Mouse (Mus musculus) heart, postnatal 25 days (tissue): Measurements from ENCODE around the gene Depdc7. TPM values are rescaled to one million over a fixed set of nuclear protein-coding genes. Genes with fewer than 3 reads are reported as not detected.

Source experiments
- DNase-seq: peaks from one replicate; pipeline ENCODE4 v3.0.0; 2022; ENCODE audit warnings: low spot score
- intact Hi-C: fragments of 180-260 bp; cut with DNase I; formaldehyde crosslinking; loops from one replicate; pipeline ENCODE4 v1.15.1; 2025
- total RNA-seq, 2 experiments: library from RNA; stranded (reverse); gene quantifications; 2 replicates each; pipeline ENCODE4 v1.2.3; 2021

Gene Depdc7
- total RNA-seq, 2 experiments from 2014 or later = 0.89 to 0.99 TPM

DNA sequence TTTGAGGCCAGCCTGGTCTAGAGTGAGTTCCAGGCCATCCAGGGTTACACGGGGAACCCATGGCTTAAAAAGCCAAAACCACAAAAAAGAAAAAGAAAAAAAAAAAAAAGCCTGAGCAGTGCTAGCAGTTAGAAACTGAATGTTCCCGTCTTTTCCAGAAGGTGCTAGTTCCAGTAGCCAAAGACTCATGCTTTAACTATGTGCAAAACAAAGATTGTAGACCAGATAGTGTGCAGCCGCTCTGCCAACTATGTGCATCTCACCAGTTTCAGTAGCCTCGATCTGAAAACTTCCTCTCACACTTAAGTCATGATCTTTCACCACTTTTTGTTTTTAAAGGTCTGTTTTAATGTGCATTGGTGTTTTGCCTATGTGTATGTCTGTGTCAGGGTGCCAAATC, 24.9 kb downstream of the Depdc7 start:
- intact Hi-C loops = no loop called here
- DNase-seq = no peak

DNA sequence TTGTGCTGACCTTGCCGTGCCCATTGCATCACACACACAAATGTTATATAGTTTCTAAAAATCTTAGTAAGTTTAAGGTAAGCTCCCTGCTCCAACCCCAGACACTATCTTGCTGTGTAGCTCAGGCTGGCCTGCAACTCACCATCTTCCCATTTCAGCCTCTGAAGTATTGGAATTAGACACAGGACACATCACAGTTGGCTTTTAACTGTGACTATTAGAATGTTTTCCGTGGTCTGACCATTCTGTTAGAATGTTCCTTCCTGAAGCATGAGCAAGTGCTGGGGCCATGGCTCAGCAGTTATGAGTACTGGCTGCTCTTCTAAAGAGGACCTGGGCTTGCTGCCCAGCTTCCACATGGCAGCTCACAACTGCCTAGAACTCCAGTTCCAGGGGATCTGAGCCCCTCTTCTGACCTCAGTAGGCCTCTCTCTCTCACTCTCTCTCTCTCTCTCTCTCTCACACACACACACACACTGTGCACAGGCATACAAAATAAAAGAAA, 25.4 kb downstream of the Depdc7 start:
- intact Hi-C loops = no loop called here
- no peak for DNase-seq

DNA sequence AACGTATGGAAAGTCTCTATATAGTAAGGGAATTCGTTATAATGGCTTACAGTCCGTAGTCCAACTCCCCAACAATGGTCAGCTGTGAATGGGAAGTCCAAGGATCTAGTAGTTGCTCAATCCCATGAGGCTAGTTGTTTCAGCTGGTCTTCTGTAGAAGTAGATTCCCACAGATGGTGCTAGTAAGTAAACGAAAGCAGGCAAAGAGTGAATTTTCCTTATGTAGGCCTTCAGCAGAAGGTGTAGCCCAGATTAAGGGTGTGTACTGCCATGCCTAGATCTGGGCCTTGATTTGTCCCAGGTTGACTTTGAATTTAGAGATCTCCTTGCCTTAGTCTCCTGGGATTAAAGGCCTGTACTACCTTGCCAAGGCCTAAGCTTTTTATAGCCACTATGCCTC, 26.4 kb downstream of the Depdc7 start, which contains the start of gene Pin1rt1:
TSS of gene Pin1rt1 (minus strand) at position 101 of the 400 bp plus-strand sequence.
- intact Hi-C loops = no loop called here
- DNase-seq = no peak

DNA sequence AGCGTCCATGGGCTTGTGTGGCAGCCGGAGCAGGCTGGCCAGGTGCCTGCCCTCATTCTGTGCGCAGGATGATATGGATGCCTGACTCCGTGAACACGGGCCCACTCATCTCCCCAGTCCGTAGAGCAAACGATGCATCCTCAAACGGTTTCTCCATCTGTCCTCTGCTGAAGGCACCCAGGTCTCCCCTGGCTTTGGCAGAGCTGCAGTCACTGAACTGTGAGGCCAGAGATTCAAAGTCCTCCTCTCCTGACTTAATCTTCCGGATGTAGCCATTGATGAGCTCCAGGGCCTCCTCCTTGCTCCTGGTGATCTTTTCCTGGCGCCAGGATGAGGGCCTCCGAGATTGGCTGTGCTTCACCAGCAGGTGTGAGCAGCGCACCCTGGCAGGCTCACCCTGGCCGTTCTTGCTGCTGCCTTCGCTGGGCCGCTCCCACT, 28.4 kb downstream of the Depdc7 start:
- no peak for DNase-seq
- intact Hi-C loops = no loop called here

DNA sequence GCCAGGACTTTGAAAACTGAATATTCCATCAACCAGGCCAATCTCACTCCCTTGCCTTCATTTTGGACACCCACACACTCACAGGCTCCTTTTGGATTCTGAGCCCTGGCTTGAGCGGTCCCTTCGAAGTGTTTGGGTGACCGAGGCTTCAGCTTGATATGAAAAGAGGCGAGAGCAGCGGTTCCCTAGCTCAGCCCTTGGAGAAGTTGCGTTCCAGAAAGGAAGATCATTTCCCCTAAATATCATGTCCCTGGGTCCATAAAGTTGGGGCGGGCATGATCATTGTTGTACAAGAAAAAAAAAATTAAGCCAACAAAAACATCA, 30.2 kb downstream of the Depdc7 start:
- intact Hi-C loops = no loop called here
- DNase-seq = no peak

DNA sequence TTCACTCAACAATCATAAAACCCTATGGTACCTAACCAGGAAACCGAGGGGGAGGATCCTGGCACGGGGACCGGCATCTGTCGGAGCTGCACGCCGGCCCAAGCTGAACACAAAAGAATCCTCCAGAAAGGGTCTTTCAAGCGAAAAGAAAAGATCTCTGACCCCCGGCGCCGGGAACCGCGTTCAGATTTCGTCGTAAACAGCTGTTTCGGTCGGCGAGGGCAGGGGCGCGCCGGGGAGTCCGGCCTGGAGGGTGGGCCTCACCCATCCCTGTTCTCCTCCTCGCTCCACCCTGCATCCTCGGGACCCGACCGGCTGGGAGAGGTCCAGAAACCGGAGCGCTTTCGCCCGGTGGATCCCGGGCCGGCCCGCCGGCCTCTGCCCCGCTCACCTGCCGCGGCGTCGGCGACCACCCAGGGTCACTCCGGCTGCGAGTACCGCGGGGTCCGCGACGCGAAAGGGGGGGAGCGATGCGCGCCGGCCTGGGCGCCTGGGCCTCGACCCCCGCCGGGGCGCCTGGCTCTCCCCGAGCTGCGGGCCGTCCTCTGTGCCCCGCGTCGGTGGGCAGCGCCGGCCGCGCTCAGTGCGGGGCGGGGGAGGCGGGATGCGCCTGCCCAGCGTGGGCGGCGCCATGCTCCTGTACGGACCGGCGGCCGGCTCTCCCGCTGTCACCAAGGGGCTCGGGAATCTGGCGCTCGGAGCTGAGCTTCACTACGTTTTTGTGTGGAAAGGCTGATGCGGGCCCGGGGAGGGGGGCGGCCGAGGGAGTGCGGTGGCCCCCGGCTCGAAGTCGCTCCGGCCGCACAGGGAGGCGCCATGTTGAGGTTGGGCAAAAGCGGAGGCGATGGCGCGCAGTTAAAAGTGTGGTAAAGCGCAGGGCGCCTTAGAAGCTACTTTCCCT, 30.8 kb downstream of the Depdc7 start, which contains the start of gene Tcp11l1:
TSS of gene Tcp11l1 (minus strand) at position 585 of the 901 bp plus-strand sequence.
- DNase-seq = peak; percentile 36
- intact Hi-C loops = no loop called here

DNA sequence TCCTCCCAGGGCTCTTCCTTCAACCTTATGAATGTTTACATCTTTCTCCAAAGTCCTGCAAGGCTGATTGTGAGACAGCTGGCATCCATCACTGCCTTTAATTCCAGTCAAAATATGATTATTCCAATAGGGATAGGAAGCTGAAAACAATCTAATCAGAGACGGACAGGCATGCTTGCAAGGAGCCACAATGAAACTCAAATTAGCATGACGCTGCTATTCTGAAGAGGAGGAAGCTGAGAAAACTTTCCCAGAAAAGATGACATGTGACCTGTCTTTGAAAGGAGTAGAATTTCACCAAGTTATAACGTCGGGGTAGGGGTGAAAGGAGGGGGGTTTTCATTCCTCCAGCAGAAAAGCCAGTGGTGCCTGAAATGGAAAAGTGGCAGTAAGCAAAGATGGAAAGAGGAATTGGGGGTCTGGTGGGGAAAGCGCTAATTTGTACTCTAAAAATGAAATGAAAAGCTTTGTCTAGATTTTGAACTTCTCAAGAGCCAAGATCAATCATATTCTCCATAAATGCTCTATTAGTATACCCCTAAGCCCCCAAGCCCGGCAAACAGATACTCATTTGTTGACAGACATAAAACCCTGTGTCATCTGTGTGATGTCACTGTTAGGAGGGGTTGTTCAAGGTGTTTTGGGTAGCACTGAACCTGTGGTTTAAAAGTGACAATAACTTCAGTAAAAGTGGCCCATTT, 31.9 kb downstream of the Depdc7 start:
- intact Hi-C loops = no loop called here
- no peak for DNase-seq

DNA sequence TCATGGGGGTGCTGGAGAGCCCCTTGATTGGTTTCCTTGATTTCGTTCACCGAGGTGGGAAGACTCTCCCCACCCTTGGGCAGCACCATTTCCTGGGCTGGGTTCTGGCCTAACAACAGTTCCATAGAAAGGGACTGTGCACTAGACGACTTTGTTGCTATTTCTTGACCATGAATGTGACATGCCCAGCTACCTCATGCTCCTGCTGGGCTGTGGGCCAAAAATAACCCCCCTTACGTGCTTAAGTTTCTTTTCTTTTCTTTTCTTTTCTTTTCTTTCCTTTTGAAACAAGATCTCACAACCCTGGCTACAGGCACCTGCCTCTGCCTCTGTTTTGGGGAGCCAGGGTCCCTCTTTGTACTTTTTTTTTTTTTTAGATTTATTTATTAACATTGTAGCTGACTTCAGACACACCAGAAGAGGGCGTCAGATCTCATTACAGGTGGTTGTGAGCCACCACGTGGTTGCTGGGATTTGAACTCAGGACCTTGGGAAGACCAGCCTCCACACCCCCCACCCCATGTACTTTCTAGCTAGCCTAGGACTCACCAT, 32.8 kb downstream of the Depdc7 start:
- intact Hi-C loops = no loop called here
- DNase-seq = no peak

DNA sequence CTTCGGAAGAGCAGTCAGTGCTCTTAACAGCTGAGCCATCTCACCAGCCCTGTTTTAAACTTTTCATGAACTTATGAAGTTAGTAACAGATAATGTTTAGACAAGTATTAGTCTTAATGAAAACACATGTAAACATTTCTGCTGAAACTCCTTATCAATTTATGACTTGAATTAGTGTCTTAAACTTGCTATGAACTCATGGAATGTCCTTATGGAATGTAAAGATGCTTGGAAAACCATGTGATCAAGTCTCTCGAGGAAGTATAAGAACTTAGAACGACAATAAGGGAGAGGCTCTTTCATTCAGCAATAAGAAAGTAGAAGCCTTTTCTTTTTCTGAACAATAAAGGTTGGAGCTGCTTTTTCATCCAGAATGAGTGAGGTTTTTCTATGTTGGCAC, 38.3 kb downstream of the Depdc7 start:
- intact Hi-C loops = no loop called here

DNA sequence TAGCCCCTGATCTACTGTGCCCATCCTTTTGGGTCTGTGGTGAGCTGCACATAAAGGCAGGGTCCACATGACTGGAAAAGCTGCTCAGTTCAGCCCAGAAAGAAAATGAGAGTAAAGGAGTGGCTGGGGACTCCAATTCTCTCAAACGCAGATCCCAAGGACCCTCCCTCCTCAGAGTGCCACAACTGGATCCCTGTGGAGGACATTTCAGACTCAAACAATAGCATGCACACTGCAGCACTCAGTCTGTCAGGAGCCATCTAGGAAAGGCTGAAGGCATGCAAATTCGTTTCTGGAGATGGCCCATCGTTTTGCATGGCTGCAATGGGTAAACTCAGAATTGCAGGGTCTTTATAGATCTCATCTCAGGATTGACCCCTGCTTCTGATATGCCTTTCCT, 39.5 kb downstream of the Depdc7 start:
- intact Hi-C loops = no loop called here
- no peak for DNase-seq

More for the DNA sequence above, 38.3 kb downstream of the Depdc7 start:
- DNase-seq = no peak

DNA sequence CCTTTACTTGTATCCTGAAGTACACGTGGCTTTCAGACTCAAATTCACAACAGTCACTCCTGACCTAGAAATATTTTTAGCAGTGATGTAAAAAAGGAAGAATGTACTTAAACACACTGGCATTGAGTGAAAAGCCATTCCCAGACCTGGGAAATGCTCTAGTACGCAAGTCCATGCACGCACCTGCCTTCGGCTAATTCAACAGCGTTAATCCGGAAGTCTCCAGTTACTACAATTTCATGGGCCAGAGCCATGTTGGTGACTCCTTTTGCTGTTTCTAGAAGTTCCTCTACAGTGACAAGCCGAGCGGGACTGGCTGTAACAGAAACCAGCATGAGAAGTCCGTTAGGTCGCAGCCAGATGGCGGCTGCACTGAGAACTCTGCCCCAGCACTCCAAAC, 43.0 kb downstream of the Depdc7 start:
- intact Hi-C loops = no loop called here
- DNase-seq = no peak

DNA sequence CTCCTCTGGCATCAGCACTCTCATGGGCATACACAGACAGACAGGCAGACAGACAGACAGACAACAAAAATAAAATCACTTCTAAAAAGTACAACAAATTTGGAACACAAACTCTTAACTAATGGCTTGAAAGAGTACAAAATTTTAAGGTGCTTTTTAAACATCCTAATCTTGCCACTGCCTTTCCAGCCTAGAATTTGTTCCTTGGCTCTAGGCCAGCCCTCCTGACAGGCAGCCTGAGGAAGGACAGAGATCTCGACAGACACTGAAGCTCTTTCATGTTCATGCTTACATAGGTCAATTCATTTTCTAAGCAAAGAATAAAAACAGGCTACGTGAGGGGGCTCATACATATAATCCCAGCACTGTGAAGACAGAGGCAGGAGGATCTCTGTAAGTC, 50.1 kb downstream of the Depdc7 start:
- intact Hi-C loops = no loop called here
- DNase-seq = no peak

DNA sequence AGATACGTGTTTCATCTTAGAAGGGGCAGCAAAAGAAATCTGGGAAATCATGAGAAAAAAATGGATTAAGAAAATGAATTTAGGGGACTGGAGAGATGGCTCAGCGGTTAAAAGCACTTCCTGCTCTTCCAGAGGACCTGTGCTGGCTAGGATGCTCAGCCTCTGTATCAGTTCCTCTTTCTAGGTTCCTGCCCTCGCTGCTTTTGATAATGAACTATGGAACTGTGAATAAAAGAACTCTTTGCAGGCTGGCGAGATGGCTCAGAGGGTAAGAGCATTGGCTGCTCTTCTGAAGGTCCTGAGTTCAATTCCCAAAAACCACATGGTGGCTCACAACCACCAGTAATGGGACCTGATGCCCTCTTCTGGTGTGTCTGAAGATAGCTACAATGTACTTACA, 52.0 kb downstream of the Depdc7 start:
- intact Hi-C loops = no loop called here
- DNase-seq = no peak

DNA sequence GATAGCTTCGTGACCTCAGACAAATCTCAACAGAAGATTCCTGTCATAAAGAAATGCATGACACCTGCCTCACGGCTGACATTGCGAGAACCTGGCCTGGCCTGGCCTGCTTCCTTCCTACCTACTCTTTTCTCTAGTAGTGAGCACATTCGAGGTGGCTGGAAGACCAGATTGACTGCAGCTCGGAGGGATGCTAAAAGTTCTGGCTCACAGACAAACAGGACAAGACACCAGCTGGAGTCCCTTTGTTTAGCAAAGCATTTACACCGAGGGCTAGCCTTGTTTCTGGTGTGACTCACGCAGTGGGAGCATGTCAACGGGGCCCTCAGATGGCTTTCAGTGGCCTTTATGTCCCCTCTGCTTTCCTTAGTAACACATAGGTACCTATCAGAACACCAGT, 54.0 kb downstream of the Depdc7 start:
- intact Hi-C loops = loop anchor here (5.0 to 10.0 kb wide), 2 partner anchors 54 to 546 kb away; partner anchors contain the start of gene Depdc7

DNA sequence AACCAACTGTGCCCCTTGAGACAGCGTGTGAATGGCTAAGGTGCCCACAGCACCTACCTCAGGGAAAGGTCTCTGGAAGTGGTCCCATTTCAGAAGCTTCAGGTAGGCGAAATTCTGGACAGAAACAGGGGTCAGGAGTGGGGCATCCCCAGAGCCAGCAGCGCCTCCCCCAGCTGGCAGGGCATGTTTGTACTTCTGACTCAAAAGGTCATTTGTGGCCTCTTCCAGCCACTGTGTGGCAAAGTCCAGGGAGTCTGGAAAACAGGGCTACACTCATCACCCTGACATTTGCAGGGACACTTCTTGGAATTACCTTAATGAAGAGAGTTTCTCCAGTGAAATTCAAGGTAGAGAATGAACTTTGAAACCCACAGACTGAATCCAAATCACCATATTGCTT, 54.4 kb downstream of the Depdc7 start:
- intact Hi-C loops = loop anchor here (5.0 to 10.0 kb wide), 2 partner anchors 54 to 546 kb away; partner anchors contain the start of gene Depdc7

More for the DNA sequence above, 54.0 kb downstream of the Depdc7 start:
- no peak for DNase-seq

DNA sequence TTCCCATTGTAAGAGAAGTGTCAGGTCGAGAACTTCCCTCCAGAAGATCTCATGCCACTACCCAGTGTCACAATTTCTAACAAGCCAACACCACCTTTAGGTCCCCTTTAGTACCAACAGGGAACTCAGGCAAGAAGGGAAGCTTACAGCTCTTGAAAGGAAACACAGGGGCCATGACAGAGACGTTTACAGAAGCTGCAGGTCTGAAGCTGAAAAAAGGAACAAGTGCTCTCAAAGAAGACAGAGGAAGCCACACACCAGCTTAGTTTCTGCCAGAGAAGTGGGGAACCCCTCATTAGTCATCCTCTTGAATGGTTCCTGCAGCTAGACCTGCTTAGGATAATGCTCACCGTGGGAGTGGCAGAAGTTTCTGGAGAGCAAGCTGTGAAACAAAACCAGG, 55.4 kb downstream of the Depdc7 start:
- DNase-seq = no peak
- intact Hi-C loops = loop anchor here (5.0 to 10.0 kb wide), 2 partner anchors 55 to 548 kb away; partner anchors contain the start of gene Depdc7

More for the DNA sequence above, 54.4 kb downstream of the Depdc7 start:
- no peak for DNase-seq

DNA sequence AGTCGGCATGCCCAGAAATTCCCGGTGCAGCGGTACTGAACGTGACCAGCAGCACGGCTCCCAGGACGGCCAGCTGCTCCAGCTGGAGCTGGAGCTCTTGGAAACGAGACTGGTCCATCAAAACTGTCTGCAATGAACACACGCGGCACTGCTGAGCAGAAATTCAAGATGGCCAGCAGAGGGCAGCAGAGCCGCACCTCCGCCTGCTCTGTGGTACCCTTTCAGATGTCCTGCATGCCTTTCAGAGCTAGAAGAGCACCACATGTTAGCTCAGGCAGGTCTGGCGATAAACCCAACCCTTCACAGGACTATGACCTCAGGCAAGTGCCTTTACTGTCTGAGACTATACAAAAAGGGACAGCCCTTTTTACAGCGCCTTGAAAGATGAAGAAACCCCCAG, 57.3 kb downstream of the Depdc7 start:
- DNase-seq = peak; percentile 17
- intact Hi-C loops = loop anchor here (1.0 to 10.0 kb wide), 3 partner anchors 57 to 549 kb away; partner anchors contain the start of gene Depdc7

DNA sequence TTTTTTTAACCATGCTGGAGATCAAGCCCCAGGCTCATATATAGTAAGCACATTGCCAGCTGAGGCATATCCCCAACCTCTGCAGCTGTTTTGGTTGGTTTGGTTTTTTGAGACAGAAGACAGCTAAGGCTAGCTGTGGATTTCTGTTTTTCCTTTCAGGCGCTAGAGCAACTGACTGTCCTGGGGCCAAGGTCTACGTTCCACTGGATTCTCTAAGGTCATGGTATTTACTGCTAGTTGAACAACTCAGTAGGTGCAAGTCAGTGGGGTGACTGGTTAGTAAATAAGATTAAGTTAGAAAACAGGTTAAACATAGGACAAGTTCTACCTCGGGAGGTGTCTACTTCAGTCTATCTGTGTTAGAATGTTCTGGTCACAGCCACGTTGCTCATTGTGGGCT, 57.9 kb downstream of the Depdc7 start:
- intact Hi-C loops = loop anchor here (1.0 to 10.0 kb wide), 3 partner anchors 58 to 550 kb away; partner anchors contain the start of gene Depdc7
- DNase-seq = no peak

DNA sequence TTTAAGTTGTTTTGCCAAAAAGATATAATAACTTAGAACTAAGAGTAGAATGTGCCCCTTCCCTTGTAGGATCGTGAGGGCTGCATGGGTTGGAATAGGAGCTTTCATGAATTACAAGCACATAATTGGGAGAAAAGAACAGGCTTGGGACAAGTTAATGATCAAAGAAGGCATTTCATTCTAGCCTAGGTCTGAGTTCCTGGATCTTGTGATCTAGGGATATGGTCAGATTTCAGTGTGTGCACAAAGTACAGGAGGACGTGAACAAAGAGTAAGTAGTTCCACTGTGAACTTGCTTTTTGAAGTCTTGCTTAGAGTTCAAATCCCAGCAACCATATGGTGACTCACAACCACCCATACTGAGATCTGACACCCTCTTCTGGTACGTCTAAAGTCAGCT, 65.4 kb downstream of the Depdc7 start:
- no peak for DNase-seq
- intact Hi-C loops = no loop called here
